Mouse (Mus musculus): Measurements from ENCODE around the gene Kcne4.

Kcne4 gene

GRCm38 (mm10) chr1:78862281-78862680, 45.7 kb downstream of the Kcne4 start:
- DNase-seq, result no peak

GRCm38 (mm10) chr1:78863833-78864232, 47.3 kb downstream of the Kcne4 start:
- no peak for DNase-seq

- DNase-seq, result no peak
Observed at GRCm38 (mm10) chr1:78864351-78864750, 47.8 kb downstream of the Kcne4 start.

GRCm38 (mm10) chr1:78864799-78865346, 48.3 kb downstream of the Kcne4 start:
- no peak for DNase-seq

GRCm38 (mm10) chr1:78865991-78866390, 49.4 kb downstream of the Kcne4 start:
- no peak for DNase-seq

- no peak for DNase-seq
Observed at GRCm38 (mm10) chr1:78866455-78866854, 49.9 kb downstream of the Kcne4 start.

Data from thymus, adult 18-20 months (tissue).